17 mouse cellular contexts compared by ENCODE assay signal in the genomic region with DNA sequence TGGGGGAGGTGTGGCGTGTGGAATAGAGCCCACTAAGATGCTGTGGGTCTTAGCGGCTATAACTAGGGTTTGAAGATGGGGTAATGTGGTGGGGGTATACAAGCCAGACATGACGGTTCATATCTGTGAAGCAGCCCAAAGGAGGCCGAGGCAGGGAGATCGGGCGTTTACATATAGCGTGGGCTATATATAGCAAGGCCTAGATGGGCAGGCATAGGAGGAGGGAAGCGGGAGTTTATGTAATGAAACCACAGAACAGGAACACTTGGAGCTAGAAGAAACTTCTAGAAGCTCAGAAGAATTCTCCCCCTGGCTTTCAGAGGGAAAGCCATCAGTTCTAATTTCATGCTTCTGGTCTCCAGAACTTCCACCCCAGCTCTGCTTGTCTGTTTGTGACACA. TPM values are rescaled to one million over a fixed set of nuclear protein-coding genes. Genes with fewer than 3 reads are reported as not detected.
DNase-seq lines count a peak whose midpoint lies in the region; ATAC-seq lines count a peak whose summit lies in the region.
"Had no signal": no experiment of that assay in that cellular context is flagged by ENCODE, and none has a peak within 500 bp of the region (broad histone marks: within the 10 kb centered on the region; RNA-seq: fewer than 3 reads in every experiment).

No protein-coding gene starts in this region.

- no peak for ATAC-seq in embryonic facial prominence, embryonic 13.5 days (ENCODE audit: insufficient number of reproducible peaks, insufficient read depth, low FRiP score, low TSS enrichment, low read depth)
- no peak for ATAC-seq in embryonic facial prominence, embryonic 15.5 days (ENCODE audit: insufficient number of reproducible peaks, low FRiP score, low TSS enrichment, low read depth)
- ATAC-seq in megakaryocyte, adult 5-6 weeks (ENCODE audit: poor library complexity, severe bottlenecking), result peak; percentile 54
- ATAC-seq: forebrain, embryonic 13.5 days; forebrain, embryonic 15.5 days; forebrain, postnatal 0 days had no signal

- no peak overlapping the region for H3K4me2 ChIP-seq in embryonic facial prominence, embryonic 13.5 days
- H3K4me2 ChIP-seq in embryonic facial prominence, embryonic 15.5 days (replicated peaks), result no peak overlapping the region
- H3K4me2 ChIP-seq: forebrain, embryonic 13.5 days; forebrain, embryonic 15.5 days had no signal

- no peaks in the 10 kb centered on the region for H3K27me3 ChIP-seq in embryonic facial prominence, embryonic 13.5 days
- H3K27me3 ChIP-seq in embryonic facial prominence, embryonic 15.5 days, result no peaks in the 10 kb centered on the region
- H3K27me3 ChIP-seq: forebrain, embryonic 13.5 days; forebrain, embryonic 15.5 days had no signal

- WGBS in embryonic facial prominence, embryonic 13.5 days, result 67% methylated on average over 8 of the region's 8 CpGs
- WGBS in embryonic facial prominence, embryonic 15.5 days, result 70% methylated on average over 8 of the region's 8 CpGs

- H3K9ac ChIP-seq in embryonic facial prominence, embryonic 13.5 days, result no peak overlapping the region
- H3K9ac ChIP-seq in embryonic facial prominence, embryonic 15.5 days, result no peak overlapping the region
- H3K9ac ChIP-seq: forebrain, embryonic 13.5 days; forebrain, embryonic 15.5 days; forebrain, postnatal 0 days had no signal

- peak overlapping the region; percentile 90; the same call in 1 of the 2 replicates for H3K27ac ChIP-seq in embryonic facial prominence, embryonic 13.5 days
- H3K27ac ChIP-seq in embryonic facial prominence, embryonic 15.5 days (replicated peaks), result 0 out of 2 replicates have a peak overlapping the region, but pooled peaks have one; percentile 9
- H3K27ac ChIP-seq: forebrain, embryonic 13.5 days; forebrain, embryonic 15.5 days had no signal

- peaks cover 46% of the 10 kb centered on the region for H3K4me1 ChIP-seq in embryonic facial prominence, embryonic 13.5 days
- H3K4me1 ChIP-seq in embryonic facial prominence, embryonic 15.5 days, result peaks cover 51% of the 10 kb centered on the region

- H3K4me3 ChIP-seq in embryonic facial prominence, embryonic 13.5 days, result no peak overlapping the region
- H3K4me3 ChIP-seq in embryonic facial prominence, embryonic 15.5 days (replicated peaks), result no peak overlapping the region
- H3K4me3 ChIP-seq: forebrain, embryonic 13.5 days; forebrain, embryonic 15.5 days had no signal

- DNase-seq in adrenal gland, adult 8-10 months, result no peak
- DNase-seq in right cerebral cortex, postnatal 10 days (ENCODE audit: low spot score in 2 of 2), result no peak
- no peak for DNase-seq in gastrocnemius, postnatal 25 days
- DNase-seq: adrenal gland, adult 2 months; adrenal gland, postnatal 14 days; adrenal gland, postnatal 36 days; cerebellum, adult 11-12 months; cerebellum, adult 2 months; cerebellum, adult 9-10 months; cerebellum, postnatal 10 days; cerebellum, postnatal 25 days; forebrain, postnatal 0 days had no signal

- peaks cover 5% of the 10 kb centered on the region; the same call in 1 of the 2 replicates for H3K9me3 ChIP-seq in embryonic facial prominence, embryonic 13.5 days
- H3K9me3 ChIP-seq in embryonic facial prominence, embryonic 15.5 days (replicated peaks), result no peaks in the 10 kb centered on the region
- H3K9me3 ChIP-seq: forebrain, embryonic 15.5 days had no signal

- H3K36me3 ChIP-seq in embryonic facial prominence, embryonic 13.5 days, result no peaks in the 10 kb centered on the region
- H3K36me3 ChIP-seq in embryonic facial prominence, embryonic 15.5 days, result no peaks in the 10 kb centered on the region
- H3K36me3 ChIP-seq: forebrain, embryonic 15.5 days had no signal

RNA-seq across cellular contexts. Expression of gene Emid1, which starts 11.4 kb away (rescaled TPM):
- polyA plus RNA-seq in embryonic facial prominence, embryonic 13.5 days (2015; fragmentation: Nextera tagmentation; extraction: Ambion mirVana), result 50.4 and 50.8 TPM in 2 replicates
- polyA plus RNA-seq in embryonic facial prominence, embryonic 15.5 days (2015; fragmentation: Nextera tagmentation; extraction: Ambion mirVana), result 64.0 and 67.1 TPM in 2 replicates
- total RNA-seq in megakaryocyte, adult 5-6 weeks (2015), result 0.85 and 2.7 TPM in 2 replicates
- total RNA-seq in megakaryocyte, adult 5-6 weeks (2017), result 1.6 and 1.7 TPM in 2 replicates
- 1 to 10 TPM; 3.7 to 6.6 (median 3.9) TPM for total RNA-seq in adrenal gland, adult 8-10 months (2022)
- total RNA-seq in gastrocnemius, postnatal 25 days (2021), result 10 to 100 TPM in 1 of 2 experiments, 1 to 10 TPM in 1; 9.4 to 15.4 TPM
